Mouse (Mus musculus) spleen, postnatal 36 days (tissue): ENCODE measurements around the gene Ms4a14.
"Not testable (repeated sequence)": the region's sequence is repeated elsewhere in the genome, so short reads cannot be mapped to it uniquely, and the experiment has no call there.

ENCODE experiments used
- DNase-seq, 2 experiments: peaks; one replicate each; pipeline ENCODE4 v3.0.0; 2022; ENCODE audit warnings: low spot score in 2 of 2, mixed read lengths in 1 of 2

Gene Ms4a14

GRCm38 (mm10) chr19:11314354-11314753, at the start of gene Ms4a14:
Ms4a14 (minus strand) TSS chr19:11314454.
- DNase-seq: no peak

- peak; percentile 67 to 68 for DNase-seq
These were observed 47.7 kb upstream of the Ms4a14 start for GRCm38 (mm10) chr19:11362002-11362401.

GRCm38 (mm10) chr19:11360106-11360505, 45.9 kb upstream of the Ms4a14 start:
- peak in 1 of 2 experiments; percentile 46 for DNase-seq

GRCm38 (mm10) chr19:11355730-11356129, 41.5 kb upstream of the Ms4a14 start:
- peak; percentile 56 to 64 for DNase-seq

- DNase-seq: peak in 1 of 2 experiments; percentile 41
These were observed 37.6 kb upstream of the Ms4a14 start for GRCm38 (mm10) chr19:11351878-11352277.

- DNase-seq: peak in 1 of 2 experiments; percentile 15
These were observed 35.6 kb upstream of the Ms4a14 start for GRCm38 (mm10) chr19:11349698-11350481.

- DNase-seq: no peak
These were observed 29.7 kb upstream of the Ms4a14 start for GRCm38 (mm10) chr19:11343992-11344391.

- DNase-seq: no peak
These were observed 28.9 kb upstream of the Ms4a14 start for GRCm38 (mm10) chr19:11343147-11343546.

GRCm38 (mm10) chr19:11335932-11336331, 21.7 kb upstream of the Ms4a14 start, which contains the start of gene Ms4a7:
Ms4a7 (minus strand) TSS chr19:11336146.
- peak; percentile 41 to 48 for DNase-seq

- DNase-seq: no peak
These were observed 6.9 kb upstream of the Ms4a14 start for GRCm38 (mm10) chr19:11321123-11321522.

- no peak for DNase-seq
These were observed 2.5 kb upstream of the Ms4a14 start for GRCm38 (mm10) chr19:11316786-11317185.

GRCm38 (mm10) chr19:11308888-11309287, 5.4 kb downstream of the Ms4a14 start:
- no peak for DNase-seq

- DNase-seq: not testable (repeated sequence)
These were observed 14.7 kb downstream of the Ms4a14 start for GRCm38 (mm10) chr19:11299529-11299928.

- DNase-seq: no peak
These were observed 15.3 kb downstream of the Ms4a14 start for GRCm38 (mm10) chr19:11298939-11299338.

GRCm38 (mm10) chr19:11293616-11294015, 20.6 kb downstream of the Ms4a14 start:
- DNase-seq: not testable (repeated sequence)

GRCm38 (mm10) chr19:11292990-11293389, 21.3 kb downstream of the Ms4a14 start:
- peak; percentile 3 to 5 for DNase-seq

GRCm38 (mm10) chr19:11283773-11284172, 30.5 kb downstream of the Ms4a14 start, which contains the start of gene Ms4a5:
Ms4a5 (minus strand) TSS chr19:11283873.
- no peak for DNase-seq

- no peak for DNase-seq
These were observed 34.0 kb downstream of the Ms4a14 start for GRCm38 (mm10) chr19:11280223-11280622.

GRCm38 (mm10) chr19:11276431-11276830, 37.8 kb downstream of the Ms4a14 start:
- DNase-seq: no peak

- peak; percentile 34 to 44 for DNase-seq
These were observed 47.3 kb downstream of the Ms4a14 start for GRCm38 (mm10) chr19:11266956-11267355.

GRCm38 (mm10) chr19:11266052-11266845, 48.0 kb downstream of the Ms4a14 start, which contains the start of gene Ms4a1:
Ms4a1 (minus strand) TSS chr19:11266241.
- DNase-seq: peak; percentile 88 to 92

- DNase-seq: peak; percentile 28 to 34
These were observed 49.6 kb downstream of the Ms4a14 start for GRCm38 (mm10) chr19:11264602-11265185.
